Mouse (Mus musculus): ENCODE data around the gene Amdhd2. TPM values are rescaled to one million over a fixed set of nuclear protein-coding genes. Genes with fewer than 3 reads are reported as not detected.
A peak's percentile ranks its signal among the peaks of the same experiment; 100 is the strongest.

Gene Amdhd2
- total and polyA plus RNA-seq, 3 experiments, result 9.0 to 17.7 (median 10.2) TPM

GRCm38 (mm10) chr17:24209916-24210240 lies 46.3 kb upstream of the Amdhd2 start:
- no peak for TF ChIP-seq CTCF (IDR thresholded peaks at IDR 0.05)
- TF ChIP-seq EP300 (IDR thresholded peaks at IDR 0.05; ENCODE audit: insufficient read depth, low read depth, low read length), result no peak
- TF ChIP-seq POLR2A (IDR thresholded peaks at IDR 0.05; ENCODE audit: insufficient read depth, low read depth, low read length), result no peak
- Histone ChIP-seq H3K27ac (no peak overlapping the region), H3K27me3 (ENCODE audit: control insufficient read depth, insufficient read depth, low read length) (no peaks in the 10 kb centered on the region), H3K4me1 (ENCODE audit: control insufficient read depth, insufficient read depth, low read length) (peaks cover 16% of the 10 kb centered on the region), H3K36me3 (ENCODE audit: control insufficient read depth, insufficient read depth, low read length) (no peaks in the 10 kb centered on the region), H3K9ac (ENCODE audit: low read depth, low read length) (no peak overlapping the region), H3K79me2 (replicated peaks; ENCODE audit: control insufficient read depth, insufficient read depth, low read length) (no peaks in the 10 kb centered on the region), H3K4me3 (no peak overlapping the region)
- no peak for DNase-seq
- intact Hi-C loops (cut with DNase I), result no loop called here
- 77% methylated on average over 3 of the region's 3 CpGs for WGBS

GRCm38 (mm10) chr17:24209043-24209915 lies 45.7 kb upstream of the Amdhd2 start, which contains the start of gene Ntn3:
Ntn3 (minus strand) TSS chr17:24209531.
- Histone ChIP-seq H3K36me3 (ENCODE audit: control insufficient read depth, insufficient read depth, low read length) (no peaks in the 10 kb centered on the region), H3K4me1 (ENCODE audit: control insufficient read depth, insufficient read depth, low read length) (peaks cover 21% of the 10 kb centered on the region), H3K9ac (ENCODE audit: low read depth, low read length) (peak within 1 kb of the TSS; percentile 82), H3K27ac (peak within 1 kb of the TSS; percentile 8), H3K27me3 (ENCODE audit: control insufficient read depth, insufficient read depth, low read length) (no peaks in the 10 kb centered on the region), H3K4me3 (peak within 1 kb of the TSS; percentile 45), H3K79me2 (replicated peaks; ENCODE audit: control insufficient read depth, insufficient read depth, low read length) (no peaks in the 10 kb centered on the region)
- intact Hi-C loops (cut with DNase I), result no loop called here
- TF ChIP-seq EP300 (IDR thresholded peaks at IDR 0.05; ENCODE audit: insufficient read depth, low read depth, low read length) (no peak), POLR2A (IDR thresholded peaks at IDR 0.05; ENCODE audit: insufficient read depth, low read depth, low read length) (no peak), CTCF (IDR thresholded peaks at IDR 0.05) (no peak)
- peak; percentile 69 to 72 for DNase-seq
- WGBS, result 6% methylated on average over 43 of the region's 43 CpGs

GRCm38 (mm10) chr17:24208641-24209042 lies 45.1 kb upstream of the Amdhd2 start:
- H3K79me2 ChIP-seq (replicated peaks; ENCODE audit: control insufficient read depth, insufficient read depth, low read length), result no peaks in the 10 kb centered on the region
- WGBS, result 6% methylated on average over 29 of the region's 29 CpGs
- peak in 1 of 2 experiments; percentile 45 for DNase-seq
- no peaks in the 10 kb centered on the region for H3K36me3 ChIP-seq (ENCODE audit: control insufficient read depth, insufficient read depth, low read length)
- peak overlapping the region; percentile 45 for H3K4me3 ChIP-seq
- 0 out of 2 replicates have a peak, but pooled peaks have one; percentile 7 for TF ChIP-seq POLR2A (IDR thresholded peaks at IDR 0.05; ENCODE audit: insufficient read depth, low read depth, low read length)
- TF ChIP-seq CTCF (IDR thresholded peaks at IDR 0.05), result no peak
- peaks cover 21% of the 10 kb centered on the region for H3K4me1 ChIP-seq (ENCODE audit: control insufficient read depth, insufficient read depth, low read length)
- no peaks in the 10 kb centered on the region for H3K27me3 ChIP-seq (ENCODE audit: control insufficient read depth, insufficient read depth, low read length)
- H3K27ac ChIP-seq, result peak overlapping the region; percentile 8
- intact Hi-C loops (cut with DNase I), result no loop called here
- H3K9ac ChIP-seq (ENCODE audit: low read depth, low read length), result peak overlapping the region; percentile 82

- H3K4me3 ChIP-seq, result peak overlapping the region; percentile 45
- H3K79me2 ChIP-seq (replicated peaks; ENCODE audit: control insufficient read depth, insufficient read depth, low read length), result no peaks in the 10 kb centered on the region
- no peaks in the 10 kb centered on the region for H3K27me3 ChIP-seq (ENCODE audit: control insufficient read depth, insufficient read depth, low read length)
- intact Hi-C loops (cut with DNase I), result loop anchor here (1.0 kb wide), 1 partner anchor 12 kb away; the partner anchor contains the start of gene Tedc2
- DNase-seq, result no peak
- 85% methylated on average over 34 of the region's 34 CpGs for WGBS
- TF ChIP-seq CTCF (IDR thresholded peaks at IDR 0.05) (no peak), POLR2A (IDR thresholded peaks at IDR 0.05; ENCODE audit: insufficient read depth, low read depth, low read length) (no peak), EP300 (IDR thresholded peaks at IDR 0.05; ENCODE audit: insufficient read depth, low read depth, low read length) (no peak)
- no peak overlapping the region for H3K27ac ChIP-seq
- H3K9ac ChIP-seq (ENCODE audit: low read depth, low read length), result peak overlapping the region; percentile 82
- H3K36me3 ChIP-seq (ENCODE audit: control insufficient read depth, insufficient read depth, low read length), result no peaks in the 10 kb centered on the region
- H3K4me1 ChIP-seq (ENCODE audit: control insufficient read depth, insufficient read depth, low read length), result peaks cover 21% of the 10 kb centered on the region
These were observed 44.4 kb upstream of the Amdhd2 start for GRCm38 (mm10) chr17:24207768-24208640.

GRCm38 (mm10) chr17:24206451-24207351 lies 43.1 kb upstream of the Amdhd2 start:
- Histone ChIP-seq H3K4me1 (ENCODE audit: control insufficient read depth, insufficient read depth, low read length) (peaks cover 18% of the 10 kb centered on the region), H3K27ac (no peak overlapping the region), H3K79me2 (replicated peaks; ENCODE audit: control insufficient read depth, insufficient read depth, low read length) (no peaks in the 10 kb centered on the region), H3K9ac (ENCODE audit: low read depth, low read length) (peak overlapping the region; percentile 21), H3K4me3 (peak overlapping the region; percentile 59), H3K36me3 (ENCODE audit: control insufficient read depth, insufficient read depth, low read length) (no peaks in the 10 kb centered on the region), H3K27me3 (ENCODE audit: control insufficient read depth, insufficient read depth, low read length) (no peaks in the 10 kb centered on the region)
- intact Hi-C loops (cut with DNase I), result loop anchor here (1.0 kb wide), 1 partner anchor 14 kb away; the partner anchor contains the start of gene Tedc2
- 13% methylated on average over 62 of the region's 62 CpGs for WGBS
- TF ChIP-seq CTCF (IDR thresholded peaks at IDR 0.05) (peak; percentile 25), POLR2A (IDR thresholded peaks at IDR 0.05; ENCODE audit: insufficient read depth, low read depth, low read length) (no peak), EP300 (IDR thresholded peaks at IDR 0.05; ENCODE audit: insufficient read depth, low read depth, low read length) (no peak)
- peak; percentile 61 to 63 for DNase-seq

Data from heart, adult 2 months (tissue).